Mouse (Mus musculus): Measurements from ENCODE around the gene Htr2b. TPM values are rescaled to one million over a fixed set of nuclear protein-coding genes. Genes with fewer than 3 reads are reported as not detected.

The Htr2b gene
- under 1 TPM in 1 of 2 experiments, not detected in 1; 0.35 TPM for total RNA-seq (2021)

DNA sequence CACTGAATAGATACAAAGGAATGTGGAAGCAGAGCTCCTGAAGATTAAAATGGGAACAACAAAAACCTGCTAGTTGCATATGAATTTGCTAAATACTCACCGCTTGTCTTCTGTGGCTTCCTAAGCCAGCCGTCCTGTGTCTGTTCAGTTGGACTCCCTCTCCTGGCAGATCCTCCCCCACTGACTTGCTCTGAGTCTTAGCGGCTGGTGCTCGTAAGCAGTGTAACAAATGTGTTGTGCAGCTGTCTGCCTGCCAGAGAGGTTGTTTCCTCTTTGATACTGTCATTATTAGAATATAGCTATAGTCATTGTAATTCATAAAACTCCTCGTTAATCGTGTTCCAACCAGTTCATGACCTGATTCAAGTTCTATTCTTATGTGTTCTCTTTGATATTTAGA lies at the start of gene Htr2b:
Gene Htr2b, minus strand, starts transcription at position 192 of the 400 bp plus-strand sequence.
- intact Hi-C loops (cut with DNase I), result no loop called here
- DNase-seq, result peak; percentile 69 to 75

DNA sequence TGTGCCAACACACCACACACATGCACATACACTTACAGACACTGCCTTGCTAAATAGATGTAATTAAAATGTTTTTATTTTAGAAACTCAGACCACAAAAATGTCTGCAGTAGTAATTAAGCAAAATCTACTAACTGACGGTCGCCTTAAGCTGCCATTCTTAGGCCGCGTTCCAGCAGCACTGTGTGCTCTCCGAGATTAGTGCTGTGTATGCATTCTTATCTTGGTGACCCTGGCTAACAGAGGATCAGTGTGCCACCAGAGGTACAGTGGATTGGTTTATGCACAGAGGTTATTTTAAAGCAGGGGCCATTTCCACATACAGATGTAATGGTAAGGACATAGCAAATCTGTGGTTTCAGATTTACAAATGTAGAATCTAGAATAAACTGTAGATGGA lies 49.3 kb upstream of the Htr2b start:
- intact Hi-C loops (cut with DNase I), result no loop called here
- DNase-seq, result no peak

DNA sequence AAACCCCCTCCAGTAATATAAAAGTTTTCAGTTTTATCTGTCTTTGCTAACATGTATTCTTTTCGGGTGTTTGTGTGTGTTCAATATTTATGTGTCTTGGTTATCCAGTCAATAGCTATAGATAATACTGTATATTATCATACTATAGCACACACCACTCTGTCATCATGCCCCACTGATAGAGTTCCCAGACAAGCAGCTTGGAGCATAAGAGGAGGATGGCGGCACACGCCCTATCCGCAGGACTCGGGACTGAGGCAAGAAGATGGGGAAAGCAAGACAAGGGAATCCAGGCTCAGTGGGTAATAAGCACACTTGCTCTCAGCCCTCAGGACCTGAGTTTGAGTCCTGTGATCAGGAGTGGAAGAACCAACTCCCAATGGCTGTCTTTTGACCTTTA lies 48.7 kb upstream of the Htr2b start:
- DNase-seq, result no peak
- intact Hi-C loops (cut with DNase I), result no loop called here

DNA sequence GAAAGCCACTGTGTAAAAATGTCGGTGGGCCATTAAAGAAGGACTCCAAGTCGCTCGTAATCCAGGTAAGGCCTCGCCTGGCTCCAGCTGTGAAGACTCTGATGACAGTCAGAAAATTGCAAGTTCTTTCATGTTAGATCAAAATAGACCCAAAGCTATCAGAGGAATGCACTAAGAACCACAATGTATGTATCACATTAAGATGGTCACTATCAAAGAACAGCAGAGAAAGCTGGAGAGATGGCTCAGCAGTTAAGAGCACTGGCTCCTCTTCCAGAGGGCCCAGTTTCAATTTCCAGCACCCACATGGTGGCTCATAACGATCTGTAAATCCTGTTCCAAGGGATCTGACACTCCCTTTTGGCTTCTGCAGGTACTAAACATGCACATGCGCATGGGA lies 48.3 kb upstream of the Htr2b start:
- no peak for DNase-seq
- intact Hi-C loops (cut with DNase I), result no loop called here

DNA sequence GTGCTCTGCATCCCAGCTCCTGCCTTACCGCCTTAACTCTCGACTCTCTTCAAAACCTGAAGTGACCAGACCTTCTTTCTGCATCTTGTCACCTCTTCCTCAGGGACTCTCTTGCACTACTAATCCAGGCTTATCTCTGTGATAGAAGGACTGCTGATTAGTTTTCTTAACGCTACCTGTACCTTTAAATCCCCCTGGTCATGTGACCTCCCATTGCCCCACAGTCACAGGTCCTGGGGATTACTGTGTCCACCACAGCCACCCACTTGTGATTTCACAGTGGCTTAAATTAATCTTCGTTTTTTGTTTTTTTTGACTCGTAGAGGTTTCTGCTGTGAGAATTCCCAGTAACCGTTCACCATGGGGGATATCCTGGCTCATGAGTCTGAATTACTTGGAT lies 44.8 kb upstream of the Htr2b start:
- DNase-seq, result no peak
- intact Hi-C loops (cut with DNase I), result no loop called here

DNA sequence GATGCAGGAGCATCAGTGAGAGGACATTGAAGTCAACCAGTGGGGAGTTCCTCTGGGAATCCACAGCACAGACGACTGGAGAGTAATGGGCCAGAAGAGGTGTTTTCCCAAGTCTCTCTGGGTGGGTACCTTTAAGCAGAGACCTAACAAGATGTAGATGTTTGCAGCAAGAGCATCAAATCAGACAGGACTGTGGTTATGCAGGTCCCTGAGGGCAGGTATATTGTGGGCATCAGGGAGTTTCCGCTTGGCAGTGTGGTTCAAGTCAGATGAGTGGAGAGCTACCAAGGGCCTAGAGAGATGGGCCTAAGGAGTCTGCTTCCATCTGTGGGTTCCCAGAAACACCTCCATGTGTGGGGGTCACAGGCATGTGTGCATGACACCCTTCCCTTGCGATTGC lies 44.3 kb upstream of the Htr2b start:
- intact Hi-C loops (cut with DNase I), result no loop called here
- DNase-seq, result no peak

DNA sequence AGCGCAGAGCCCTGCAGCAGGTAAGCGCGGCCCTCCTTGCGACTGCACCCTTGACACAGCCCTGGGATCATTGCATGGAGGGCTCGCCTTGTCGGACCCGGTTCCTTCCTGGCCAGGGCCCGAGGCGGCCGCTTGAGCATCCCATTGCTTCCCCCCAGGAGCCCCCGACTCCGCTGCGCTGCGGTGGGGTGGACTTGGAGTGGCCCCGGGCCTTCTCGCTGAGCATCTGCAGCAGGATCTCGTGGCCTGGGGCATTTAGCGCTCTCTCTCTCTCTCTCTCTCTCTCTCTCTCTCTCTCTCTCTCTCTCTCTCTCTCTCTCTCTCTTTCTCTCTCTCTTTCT lies 43.0 kb upstream of the Htr2b start:
- intact Hi-C loops (cut with DNase I), result no loop called here
- DNase-seq, result no peak

DNA sequence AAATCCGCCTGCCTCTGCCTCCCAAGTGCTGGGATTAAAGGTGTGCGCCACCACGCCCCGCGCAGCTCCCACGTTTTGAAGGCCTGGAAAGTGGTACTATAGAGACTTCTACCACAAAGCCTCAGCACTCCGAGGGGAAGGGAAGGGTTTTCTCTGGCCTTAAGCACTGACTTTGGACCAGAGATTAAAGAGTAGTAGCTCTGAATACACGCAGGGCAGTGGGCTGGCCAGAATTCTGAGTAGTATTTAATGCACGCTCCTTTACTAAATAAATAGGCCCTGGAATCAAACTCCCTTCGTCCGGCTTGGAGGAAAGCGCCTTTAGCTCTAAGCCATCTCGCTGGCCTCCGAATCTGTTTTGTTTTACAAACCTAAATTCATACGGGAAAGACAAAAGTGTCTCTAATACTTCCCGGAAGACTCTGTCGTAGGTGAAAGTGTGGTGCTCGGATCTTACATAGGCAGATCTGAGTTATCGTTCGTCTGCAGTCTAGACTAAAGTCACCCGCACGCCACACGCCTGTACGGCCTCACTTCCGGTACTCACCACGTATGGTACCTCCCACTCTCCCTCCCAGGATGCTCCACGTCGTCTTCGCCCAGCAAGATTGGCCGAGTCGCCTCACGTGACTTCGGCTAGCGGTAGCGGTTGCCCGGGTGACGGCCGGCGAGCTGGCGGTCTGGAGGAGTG lies 42.5 kb upstream of the Htr2b start, which contains the start of gene Armc9:
Gene Armc9, plus strand, starts transcription at position 648 of the 691 bp plus-strand sequence.
- DNase-seq, result peak; percentile 96 to 97
- intact Hi-C loops (cut with DNase I), result no loop called here

DNA sequence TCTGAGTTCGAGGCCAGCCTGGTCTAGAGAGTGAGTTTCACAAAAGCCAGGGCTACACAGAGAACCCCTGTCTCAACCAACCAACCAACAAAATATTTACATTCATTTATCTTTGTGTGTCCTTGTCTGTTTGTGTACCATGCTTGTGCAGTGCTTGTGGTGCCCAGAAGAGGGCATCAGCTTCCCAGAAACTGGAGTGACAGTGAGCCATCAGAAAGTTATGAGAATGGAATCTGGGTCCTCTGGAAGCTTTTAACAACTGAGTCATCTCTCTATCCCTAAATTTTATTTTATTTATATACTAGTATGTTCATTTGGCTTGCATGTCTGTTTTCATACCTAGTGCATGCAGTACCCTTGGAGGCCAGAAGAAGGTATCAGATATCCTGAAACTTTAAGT lies 40.8 kb upstream of the Htr2b start:
- no peak for DNase-seq
- intact Hi-C loops (cut with DNase I), result no loop called here

DNA sequence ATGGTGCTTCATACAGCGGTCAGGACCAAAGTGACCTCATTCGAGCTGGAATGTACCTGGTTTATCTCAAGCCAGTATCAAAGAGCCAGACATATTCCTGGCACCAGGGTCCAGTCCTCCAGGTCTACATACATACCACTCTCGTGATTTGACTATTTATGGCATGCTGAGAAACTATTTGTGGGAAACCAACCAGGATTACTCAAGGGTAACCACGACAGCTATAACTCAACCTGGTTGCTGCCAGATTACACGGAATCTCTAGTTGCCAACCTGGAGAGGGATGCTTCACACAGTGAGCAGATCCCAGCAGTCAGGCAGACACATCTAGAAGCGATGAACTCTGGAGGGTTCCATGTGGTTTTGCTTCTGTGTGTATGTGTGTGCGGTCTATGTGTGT lies 39.6 kb upstream of the Htr2b start:
- no peak for DNase-seq
- intact Hi-C loops (cut with DNase I), result no loop called here

DNA sequence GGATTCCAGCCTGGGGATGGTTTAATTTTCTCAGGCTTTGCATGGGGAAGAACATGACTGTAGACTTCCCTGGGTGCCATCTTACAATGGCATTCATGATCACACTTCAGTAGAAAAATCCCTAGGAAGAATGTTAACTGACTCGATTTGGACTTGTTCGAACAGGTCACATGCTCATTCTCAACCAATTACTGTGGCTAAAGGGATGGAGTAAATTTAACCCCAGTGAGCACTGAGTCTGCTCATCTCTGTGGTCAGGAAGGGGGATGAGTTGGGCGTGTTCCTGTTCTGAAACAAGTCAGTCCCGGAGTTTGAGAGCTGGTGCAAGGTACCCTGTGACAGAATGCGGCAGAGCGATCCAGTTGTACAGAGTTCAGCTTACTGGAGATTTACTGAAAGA lies 39.2 kb upstream of the Htr2b start:
- intact Hi-C loops (cut with DNase I), result no loop called here
- no peak for DNase-seq

DNA sequence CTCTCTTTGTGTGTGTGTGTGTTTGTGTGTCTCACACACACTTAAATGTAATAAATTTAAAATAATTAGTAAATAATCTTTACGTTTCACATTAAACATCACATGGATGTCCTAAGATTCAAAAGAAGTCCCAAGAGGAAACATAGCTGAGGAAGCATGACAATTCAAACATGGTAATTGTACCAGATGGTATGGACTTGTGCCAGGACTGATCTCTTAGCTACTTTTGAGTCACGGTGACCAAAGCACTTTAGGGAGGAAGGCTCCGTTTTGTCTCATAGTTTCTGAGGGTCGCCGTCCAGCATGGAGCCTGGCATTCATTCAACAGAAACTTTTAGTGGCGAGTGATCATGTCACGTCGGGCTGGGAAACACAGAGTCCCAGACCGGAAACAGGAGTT lies 36.4 kb upstream of the Htr2b start:
- intact Hi-C loops (cut with DNase I), result no loop called here
- no peak for DNase-seq

DNA sequence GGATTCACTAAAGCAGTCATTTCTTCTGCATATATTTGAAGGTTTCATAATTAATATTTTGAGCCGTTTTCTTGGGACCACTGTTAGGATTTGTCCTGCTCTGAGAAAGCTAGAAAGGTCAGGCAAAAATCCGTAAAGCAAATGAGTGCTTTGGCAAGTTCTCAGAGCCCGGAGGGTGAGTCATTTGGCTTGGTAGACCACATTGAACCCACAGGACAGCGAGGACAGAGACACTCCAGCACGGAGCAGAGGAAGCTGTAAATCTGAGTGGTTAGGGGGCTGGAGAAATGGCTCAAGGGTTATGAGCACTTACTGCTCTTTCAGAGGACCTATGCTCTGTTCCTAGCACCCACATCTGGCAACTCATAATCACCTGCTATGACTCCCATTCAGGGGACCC lies 35.8 kb upstream of the Htr2b start:
- no peak for DNase-seq
- intact Hi-C loops (cut with DNase I), result no loop called here

DNA sequence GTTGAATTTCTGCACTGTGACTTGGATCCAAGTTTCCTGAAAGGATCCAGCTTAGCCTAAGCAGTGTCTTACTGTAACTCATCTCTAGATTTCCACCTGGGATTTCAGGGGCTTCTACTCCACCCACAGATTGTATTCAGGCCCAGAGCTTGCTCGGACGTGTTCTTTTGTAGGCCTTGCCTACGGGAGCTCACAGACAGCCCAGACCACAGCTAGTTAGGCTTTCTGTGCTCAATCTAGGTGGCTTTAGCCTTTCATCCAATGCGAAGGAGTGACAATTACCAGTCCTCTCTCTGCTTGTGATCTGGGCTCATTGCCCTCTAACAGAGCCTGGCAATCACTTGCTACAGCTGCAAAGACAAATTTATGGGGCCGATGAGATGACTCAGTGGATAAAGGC lies 34.5 kb upstream of the Htr2b start:
- intact Hi-C loops (cut with DNase I), result no loop called here
- no peak for DNase-seq

DNA sequence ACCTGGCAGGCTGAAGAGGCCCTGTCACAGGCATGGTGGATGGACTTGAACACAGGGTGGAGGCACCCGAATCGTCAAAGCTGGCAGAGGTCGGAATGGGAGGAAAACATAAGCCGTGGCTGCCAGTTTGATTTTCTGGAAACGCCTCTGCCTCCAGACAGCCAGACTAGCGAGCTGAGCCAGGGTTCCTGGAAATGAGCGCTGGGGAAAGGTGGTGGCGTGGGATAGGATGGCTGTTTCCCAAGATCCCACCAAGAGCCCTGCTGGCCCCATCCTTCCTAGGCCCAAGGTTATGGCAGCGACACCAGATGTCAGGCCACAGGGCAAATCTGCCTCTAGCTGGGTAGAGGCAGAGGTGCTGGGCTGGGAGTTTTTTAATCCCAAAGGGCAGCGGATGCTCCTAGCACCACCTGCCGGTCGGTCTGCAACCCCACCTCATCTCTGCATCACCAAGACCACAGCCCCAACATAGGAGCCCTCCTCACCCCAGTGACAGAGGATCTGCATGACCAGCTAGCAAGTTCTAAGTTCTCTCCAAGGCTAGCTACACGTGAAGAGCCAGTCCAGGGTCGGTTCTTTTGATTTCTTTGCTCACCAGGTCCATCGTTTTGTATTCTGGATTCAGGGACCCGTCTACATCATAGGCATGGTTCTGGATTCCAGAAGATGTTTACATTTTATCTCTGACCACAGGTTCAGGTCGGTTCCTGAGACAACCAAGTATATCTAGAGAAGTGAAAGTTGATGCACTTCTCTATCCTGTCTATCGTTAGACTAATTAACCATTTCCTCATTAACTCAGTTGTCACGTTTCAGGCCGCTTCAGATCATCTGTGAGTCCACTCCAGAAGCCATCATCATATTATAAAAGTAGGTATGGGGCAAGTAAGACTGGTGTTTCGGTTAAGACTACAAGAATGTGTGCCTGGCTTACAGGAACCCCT lies 32.5 kb upstream of the Htr2b start:
- peak in 1 of 2 experiments; percentile 15 for DNase-seq
- intact Hi-C loops (cut with DNase I), result no loop called here

DNA sequence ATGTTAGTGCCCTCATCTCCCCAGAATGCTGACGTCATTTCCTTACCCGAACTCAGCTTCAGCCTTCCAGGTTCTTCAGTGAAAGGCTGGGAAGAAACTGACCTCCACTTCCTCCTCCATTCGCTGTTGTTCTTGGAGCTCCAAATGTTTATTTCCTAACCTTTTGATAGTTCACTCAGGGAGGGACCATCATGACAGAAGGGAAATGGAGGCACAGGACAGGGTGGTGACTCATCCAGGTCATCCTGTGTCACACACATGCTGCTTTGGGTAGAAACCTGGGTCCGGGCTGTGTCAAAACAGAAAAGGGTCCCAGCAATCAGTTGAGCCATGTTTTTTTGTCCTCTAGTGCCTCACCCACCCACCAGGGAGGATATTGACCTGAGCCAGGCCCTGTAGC lies 31.4 kb upstream of the Htr2b start:
- DNase-seq, result peak in 1 of 2 experiments; percentile 5
- intact Hi-C loops (cut with DNase I), result no loop called here

DNA sequence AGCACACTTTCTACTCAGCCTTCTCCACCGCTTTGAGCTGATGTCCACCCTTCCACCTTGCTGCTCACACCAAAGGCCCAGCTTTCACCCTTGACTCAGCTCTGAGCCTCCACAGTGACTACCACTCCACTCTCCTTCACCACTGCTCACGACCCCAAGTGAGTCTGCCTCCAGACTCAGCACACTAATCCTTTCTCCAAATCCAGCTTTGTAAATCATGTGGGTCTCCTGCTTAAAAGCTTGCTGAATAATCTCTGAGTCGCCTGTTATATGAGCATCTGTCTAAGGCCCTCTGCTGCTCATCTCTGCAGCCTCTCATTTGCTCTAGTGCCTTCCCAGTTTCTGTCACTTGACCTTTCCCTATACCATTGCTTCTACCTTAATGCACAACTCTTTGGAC lies 29.3 kb upstream of the Htr2b start:
- DNase-seq, result no peak
- intact Hi-C loops (cut with DNase I), result no loop called here

DNA sequence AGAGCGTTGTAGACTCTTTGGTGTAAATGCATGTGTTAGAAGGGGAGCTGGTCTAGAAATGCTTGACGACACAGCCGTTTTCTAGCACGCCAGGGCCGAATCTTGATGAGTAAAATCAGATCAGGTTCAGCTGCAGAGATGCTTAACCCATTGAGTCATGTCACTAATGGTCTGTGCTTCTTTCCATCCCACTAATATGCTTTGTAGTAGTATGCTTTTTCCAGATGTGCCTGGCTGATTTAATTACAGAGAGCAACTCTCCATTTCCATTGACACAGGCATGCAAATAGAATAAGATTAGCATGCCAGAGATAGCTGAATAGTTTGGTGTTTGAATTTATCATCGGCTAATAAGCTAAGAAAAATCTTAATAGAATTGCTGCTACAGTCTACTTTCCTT lies 23.5 kb upstream of the Htr2b start:
- DNase-seq, result no peak
- intact Hi-C loops (cut with DNase I), result no loop called here

DNA sequence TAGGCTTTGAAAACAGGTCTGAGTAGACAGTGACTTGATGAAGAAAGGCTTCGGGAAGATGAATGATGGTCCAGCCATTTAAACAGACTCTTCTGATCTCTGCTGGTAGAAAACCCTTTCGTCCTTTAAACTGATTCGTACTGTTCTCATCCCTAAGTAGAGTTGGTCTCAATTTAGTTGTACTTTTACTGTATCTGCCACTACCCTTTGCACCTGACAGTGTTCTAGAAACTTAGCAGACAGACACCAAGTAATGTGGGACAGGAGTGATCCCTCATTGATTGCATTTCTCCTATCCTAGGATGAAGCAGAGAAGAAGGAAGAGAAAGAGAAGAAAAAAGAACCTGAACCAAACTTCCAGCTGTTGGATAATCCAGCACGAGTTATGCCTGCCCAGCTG lies 21.6 kb upstream of the Htr2b start, which contains the start of gene Gm21972:
Gene Gm21972, plus strand, starts transcription at position 301 of the 400 bp plus-strand sequence.
- intact Hi-C loops (cut with DNase I), result no loop called here
- no peak for DNase-seq

DNA sequence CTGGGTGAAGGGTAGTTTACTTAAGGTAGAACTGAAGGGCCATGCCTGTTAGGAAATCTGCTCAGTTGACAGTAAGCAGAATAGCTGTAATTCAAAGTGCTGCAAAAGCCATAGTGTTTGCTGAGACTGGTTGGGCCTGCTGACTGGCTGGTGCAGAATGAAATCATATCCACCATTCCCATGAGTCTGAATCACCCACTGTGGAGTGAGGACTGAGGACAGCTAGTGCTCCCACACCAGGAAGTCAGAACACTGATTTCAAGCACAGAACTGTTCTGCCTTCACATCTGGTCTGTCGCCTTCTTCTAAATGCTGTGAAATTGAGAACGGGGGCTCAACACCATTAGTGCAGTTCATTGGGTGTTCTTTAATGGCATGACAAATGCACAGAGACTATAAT lies 14.3 kb upstream of the Htr2b start:
- DNase-seq, result no peak
- intact Hi-C loops (cut with DNase I), result no loop called here

DNA sequence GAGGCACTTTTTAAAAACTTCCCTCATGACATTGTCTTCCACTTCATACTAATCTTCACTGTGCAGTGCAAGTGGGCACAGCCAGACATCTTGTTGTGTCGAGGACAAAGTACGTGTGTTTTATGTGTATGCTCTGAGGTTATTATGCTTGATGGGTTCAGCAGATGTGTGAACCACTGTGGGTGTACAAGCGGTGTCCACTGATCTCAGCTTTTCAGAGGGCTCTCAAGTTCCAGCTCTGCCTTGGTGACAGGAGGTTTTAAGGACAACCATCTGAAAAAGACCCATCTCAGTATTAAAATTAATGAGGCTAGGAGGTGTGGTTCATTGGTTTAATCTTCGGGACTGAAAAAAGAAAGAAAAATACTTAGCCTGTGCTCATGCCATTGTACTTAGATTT lies 7.8 kb upstream of the Htr2b start:
- intact Hi-C loops (cut with DNase I), result no loop called here
- no peak for DNase-seq

DNA sequence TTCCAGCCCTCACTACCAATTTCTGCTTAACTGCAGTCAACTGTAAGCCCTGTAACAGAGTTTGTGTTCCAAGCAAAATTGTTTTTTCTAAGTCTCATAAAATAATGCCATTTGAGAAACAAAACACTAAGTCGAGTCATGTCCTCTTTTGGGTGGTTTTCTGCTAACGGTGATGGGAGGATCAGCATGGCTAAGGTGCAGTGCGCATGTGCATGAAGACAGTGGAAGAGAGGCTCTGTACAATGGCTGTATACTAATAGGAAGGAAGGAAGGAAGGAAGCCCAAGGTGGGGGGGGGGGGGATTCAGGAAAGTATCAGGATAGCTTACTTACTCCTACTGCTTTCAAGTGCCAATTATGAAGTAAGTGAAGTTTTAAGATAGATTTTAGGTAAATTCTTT lies 2.4 kb upstream of the Htr2b start:
- DNase-seq, result no peak
- intact Hi-C loops (cut with DNase I), result no loop called here

Data from heart, postnatal 10 days (tissue).